Mouse (Mus musculus) heart, adult 8-10 months (tissue): ENCODE data around the gene Gpc5. TPM values are rescaled to one million over a fixed set of nuclear protein-coding genes. Genes with fewer than 3 reads are reported as not detected.

Source experiments
- DNase-seq: peaks from one replicate; pipeline ENCODE4 v3.0.0; 2022; ENCODE audit warnings: low spot score
- total RNA-seq, 4 experiments: library from RNA; stranded (reverse); gene quantifications; 2 replicates each; pipeline ENCODE4 v1.2.4; 2022

The Gpc5 gene
- total RNA-seq, 4 experiments from 2014 or later = not detected

GRCm38 (mm10) chr14:116308541-116308940 lies 1216.5 kb downstream of the Gpc5 start:
- no peak for DNase-seq

GRCm38 (mm10) chr14:116317491-116317890 lies 1225.5 kb downstream of the Gpc5 start:
- DNase-seq = no peak

GRCm38 (mm10) chr14:116336182-116336581 lies 1244.2 kb downstream of the Gpc5 start:
- DNase-seq = no peak

- no peak for DNase-seq
Observed at GRCm38 (mm10) chr14:116338395-116338794, 1246.4 kb downstream of the Gpc5 start.

- no peak for DNase-seq
Observed at GRCm38 (mm10) chr14:116348560-116348959, 1256.5 kb downstream of the Gpc5 start.

GRCm38 (mm10) chr14:116384602-116385001 lies 1292.6 kb downstream of the Gpc5 start:
- DNase-seq = no peak

GRCm38 (mm10) chr14:116415511-116415910 lies 1323.5 kb downstream of the Gpc5 start:
- DNase-seq = no peak

- DNase-seq = no peak
Observed at GRCm38 (mm10) chr14:116448219-116448618, 1356.2 kb downstream of the Gpc5 start.

- DNase-seq = no peak
Observed at GRCm38 (mm10) chr14:116453356-116453755, 1361.3 kb downstream of the Gpc5 start.

GRCm38 (mm10) chr14:116456211-116456610 lies 1364.2 kb downstream of the Gpc5 start:
- no peak for DNase-seq

- DNase-seq = no peak
Observed at GRCm38 (mm10) chr14:116473378-116474179, 1381.6 kb downstream of the Gpc5 start.

- no peak for DNase-seq
Observed at GRCm38 (mm10) chr14:116494285-116494850, 1402.4 kb downstream of the Gpc5 start.

GRCm38 (mm10) chr14:116538216-116538615 lies 1446.2 kb downstream of the Gpc5 start:
- no peak for DNase-seq

- no peak for DNase-seq
Observed at GRCm38 (mm10) chr14:116543746-116544145, 1451.7 kb downstream of the Gpc5 start.

GRCm38 (mm10) chr14:116551401-116551800 lies 1459.4 kb downstream of the Gpc5 start:
- no peak for DNase-seq

GRCm38 (mm10) chr14:116553316-116553715 lies 1461.3 kb downstream of the Gpc5 start:
- no peak for DNase-seq

- DNase-seq = no peak
Observed at GRCm38 (mm10) chr14:116558141-116558800, 1466.3 kb downstream of the Gpc5 start.

GRCm38 (mm10) chr14:116559990-116560389 lies 1468.0 kb downstream of the Gpc5 start:
- DNase-seq = peak; percentile 6
